Mouse (Mus musculus) neural tube, embryonic 14.5 days (tissue): ENCODE data around the gene Btbd9. TPM values are rescaled to one million over a fixed set of nuclear protein-coding genes. Genes with fewer than 3 reads are reported as not detected.

Experiments used
- ATAC-seq: fragments of 200-750 bp; cut with Nextera tagmentation; 2 replicates; pipeline ENCODE4 v1.8.0; 2017; ENCODE audit warnings: low read depth, mild to moderate bottlenecking, moderate TSS enrichment, moderate library complexity
- H3K27ac ChIP-seq: fragments of 300-500 bp; sonication (generic); 2 replicates; pipeline ENCODE4 v1.5.1; 2014; ENCODE audit warnings: low read depth, mild to moderate bottlenecking, control low read depth, low read length, moderate library complexity, mixed read lengths
- H3K27me3 ChIP-seq: fragments of 300-500 bp; sonication (generic); 2 replicates; pipeline ENCODE4 v1.6.1; 2014; ENCODE audit warnings: low read length; ENCODE audit not compliant: control insufficient read depth, insufficient read depth
- H3K36me3 ChIP-seq: fragments of 300-500 bp; sonication (generic); 2 replicates; pipeline ENCODE4 v1.6.1; 2014; ENCODE audit warnings: low read length, mixed read lengths; ENCODE audit not compliant: control insufficient read depth, insufficient read depth
- H3K4me1 ChIP-seq: fragments of 300-500 bp; sonication (generic); 2 replicates; pipeline ENCODE4 v1.6.1; 2014; ENCODE audit warnings: low read length; ENCODE audit not compliant: control insufficient read depth, insufficient read depth
- H3K4me2 ChIP-seq: fragments of 300-500 bp; sonication (generic); 2 replicates; pipeline ENCODE4 v1.6.1; 2014; ENCODE audit warnings: mild to moderate bottlenecking, low read depth, low read length, control low read depth
- H3K4me3 ChIP-seq: fragments of 300-500 bp; sonication (generic); 2 replicates; pipeline ENCODE4 v1.5.1; 2014; ENCODE audit warnings: low read depth, low read length, control low read depth, mixed read lengths
- H3K9ac ChIP-seq: fragments of 300-500 bp; sonication (generic); replicated peaks from 2 replicates; pipeline ENCODE4 v1.6.1; 2014; ENCODE audit warnings: low read depth, mild to moderate bottlenecking, control low read depth, low read length, mixed read lengths
- H3K9me3 ChIP-seq: fragments of 300-500 bp; sonication (generic); 2 replicates; pipeline ENCODE4 v1.6.1; 2016; ENCODE audit warnings: low read length; ENCODE audit not compliant: control insufficient read depth
- WGBS: fragments of 180-500 bp; shearing (Covaris S2); extraction: QIAGEN DNeasy Blood & Tissue Kit; methylation state at CpG from one replicate; pipeline ENCODE4 v1.1.7; 2014; 5-methylcytosine and 5-hydroxymethylcytosine counted together
- polyA plus RNA-seq: library from polyadenylated mRNA; unstranded; fragments of >200 nt; fragmentation: Nextera tagmentation; extraction: Ambion mirVana; gene quantifications from 2 replicates; pipeline ENCODE4 v1.2.1, GENCODE M21; 2014

Btbd9 gene
- polyA plus RNA-seq, 1 experiment from 2014 or later: 130 TPM

GRCm38 (mm10) chr17:30236611-30237010, 339.7 kb downstream of the Btbd9 start:
- Histone ChIP-seq H3K4me1 (peaks cover 6% of the 10 kb centered on the region; the same call in 1 of the 2 replicates), H3K27ac (peak overlapping the region; percentile 39; the same call in 1 of the 2 replicates), H3K36me3 (no peaks in the 10 kb centered on the region), H3K27me3 (no peaks in the 10 kb centered on the region), H3K9ac (no peak overlapping the region), H3K4me3 (no peak overlapping the region), H3K4me2 (no peak overlapping the region), H3K9me3 (no peaks in the 10 kb centered on the region)
- 0 out of 2 replicates have a peak, but pooled peaks have one; percentile 29 for ATAC-seq
- WGBS: 43% methylated on average over 6 of the region's 6 CpGs

- H3K9me3 ChIP-seq: no peaks in the 10 kb centered on the region
- ATAC-seq: peak; percentile 44; the same call in 1 of the 2 replicates
- H3K9ac ChIP-seq: no peak overlapping the region
- no peak overlapping the region for H3K4me2 ChIP-seq
- H3K4me1 ChIP-seq: peaks cover 10% of the 10 kb centered on the region; the same call in 1 of the 2 replicates
- H3K27ac ChIP-seq: no peak overlapping the region
- H3K27me3 ChIP-seq: no peaks in the 10 kb centered on the region
- H3K4me3 ChIP-seq: no peak overlapping the region
- WGBS: 77% methylated on average over 4 of the region's 4 CpGs
- no peaks in the 10 kb centered on the region for H3K36me3 ChIP-seq
These were observed 340.9 kb downstream of the Btbd9 start for GRCm38 (mm10) chr17:30235380-30235779.

- Histone ChIP-seq H3K9me3 (no peaks in the 10 kb centered on the region), H3K27ac (no peak overlapping the region), H3K4me3 (no peak overlapping the region), H3K4me1 (peaks cover 20% of the 10 kb centered on the region), H3K4me2 (no peak overlapping the region), H3K9ac (no peak overlapping the region), H3K36me3 (no peaks in the 10 kb centered on the region), H3K27me3 (no peaks in the 10 kb centered on the region)
- 44% methylated on average over 4 of the region's 4 CpGs for WGBS
- ATAC-seq: no peak
These were observed 343.6 kb downstream of the Btbd9 start for GRCm38 (mm10) chr17:30232698-30233097.

- Histone ChIP-seq H3K27ac (no peak overlapping the region), H3K4me2 (no peak overlapping the region), H3K4me3 (no peak overlapping the region), H3K9me3 (no peaks in the 10 kb centered on the region), H3K27me3 (no peaks in the 10 kb centered on the region), H3K9ac (no peak overlapping the region), H3K36me3 (no peaks in the 10 kb centered on the region), H3K4me1 (peaks cover 16% of the 10 kb centered on the region)
- ATAC-seq: no peak
- WGBS: 89% methylated on average over 1 of the region's 1 CpGs
These were observed 344.8 kb downstream of the Btbd9 start for GRCm38 (mm10) chr17:30231483-30231882.

GRCm38 (mm10) chr17:30230428-30230827, 345.9 kb downstream of the Btbd9 start:
- no peaks in the 10 kb centered on the region for H3K9me3 ChIP-seq
- H3K4me2 ChIP-seq: no peak overlapping the region
- no peak overlapping the region for H3K9ac ChIP-seq
- no peaks in the 10 kb centered on the region for H3K27me3 ChIP-seq
- H3K27ac ChIP-seq: no peak overlapping the region
- ATAC-seq: no peak
- no peak overlapping the region for H3K4me3 ChIP-seq
- peaks cover 20% of the 10 kb centered on the region for H3K4me1 ChIP-seq
- no peaks in the 10 kb centered on the region for H3K36me3 ChIP-seq
- 85% methylated on average over 4 of the region's 4 CpGs for WGBS

- no peak for ATAC-seq
- H3K9ac ChIP-seq: no peak overlapping the region
- no peaks in the 10 kb centered on the region for H3K27me3 ChIP-seq
- peaks cover 26% of the 10 kb centered on the region for H3K4me1 ChIP-seq
- WGBS: 86% methylated on average over 10 of the region's 10 CpGs
- H3K4me2 ChIP-seq: no peak overlapping the region
- H3K4me3 ChIP-seq: no peak overlapping the region
- H3K9me3 ChIP-seq: no peaks in the 10 kb centered on the region
- no peak overlapping the region for H3K27ac ChIP-seq
- no peaks in the 10 kb centered on the region for H3K36me3 ChIP-seq
These were observed 347.7 kb downstream of the Btbd9 start for GRCm38 (mm10) chr17:30228439-30229215.

- WGBS: 28% methylated on average over 5 of the region's 5 CpGs
- Histone ChIP-seq H3K4me3 (no peak overlapping the region), H3K27ac (no peak overlapping the region), H3K9ac (no peak overlapping the region), H3K9me3 (no peaks in the 10 kb centered on the region), H3K27me3 (no peaks in the 10 kb centered on the region), H3K36me3 (no peaks in the 10 kb centered on the region), H3K4me2 (no peak overlapping the region), H3K4me1 (peaks cover 24% of the 10 kb centered on the region)
- no peak; the same call in 1 of the 2 replicates for ATAC-seq
These were observed 351.1 kb downstream of the Btbd9 start for GRCm38 (mm10) chr17:30225030-30225740.

GRCm38 (mm10) chr17:30222837-30223236, 353.5 kb downstream of the Btbd9 start:
- Histone ChIP-seq H3K9me3 (no peaks in the 10 kb centered on the region), H3K4me2 (no peak overlapping the region), H3K4me1 (peaks cover 16% of the 10 kb centered on the region; the same call in 1 of the 2 replicates), H3K27me3 (no peaks in the 10 kb centered on the region), H3K36me3 (no peaks in the 10 kb centered on the region), H3K9ac (no peak overlapping the region), H3K27ac (no peak overlapping the region), H3K4me3 (no peak overlapping the region)
- ATAC-seq: no peak
- WGBS: 19% methylated on average over 12 of the region's 12 CpGs

- H3K4me2 ChIP-seq: no peak overlapping the region
- no peak overlapping the region for H3K4me3 ChIP-seq
- H3K27ac ChIP-seq: no peak overlapping the region
- ATAC-seq: no peak
- no peaks in the 10 kb centered on the region for H3K9me3 ChIP-seq
- no peaks in the 10 kb centered on the region for H3K27me3 ChIP-seq
- no peak overlapping the region for H3K9ac ChIP-seq
- peaks cover 16% of the 10 kb centered on the region; the same call in 1 of the 2 replicates for H3K4me1 ChIP-seq
- WGBS: 74% methylated on average over 11 of the region's 11 CpGs
- no peaks in the 10 kb centered on the region for H3K36me3 ChIP-seq
These were observed 353.9 kb downstream of the Btbd9 start for GRCm38 (mm10) chr17:30222361-30222760.
